Mouse (Mus musculus): ENCODE results near the gene Cdk2. TPM values are rescaled to one million over a fixed set of nuclear protein-coding genes. Genes with fewer than 3 reads are reported as not detected.

Gene Cdk2
- polyA plus RNA-seq, 1 experiment from 2014 or later = 93.6 TPM

GRCm38 (mm10) chr10:128653866-128654265, 51.0 kb downstream of the Cdk2 start:
- no peak overlapping the region for H3K4me2 ChIP-seq (ENCODE audit: low read depth, low read length)
- no peaks in the 10 kb centered on the region for H3K27me3 ChIP-seq (ENCODE audit: control insufficient read depth, insufficient read depth, low read length)
- no peak overlapping the region for H3K4me3 ChIP-seq (ENCODE audit: low read length)
- no peaks in the 10 kb centered on the region for H3K9me3 ChIP-seq (replicated peaks; ENCODE audit: control insufficient read depth, low read length)
- H3K4me1 ChIP-seq (ENCODE audit: control insufficient read depth, insufficient read depth, low read length) = peaks cover 3% of the 10 kb centered on the region
- H3K9ac ChIP-seq (ENCODE audit: low read length) = no peak overlapping the region; the same call in 1 of the 2 replicates
- H3K27ac ChIP-seq (ENCODE audit: low read length) = no peak overlapping the region
- H3K36me3 ChIP-seq (ENCODE audit: control insufficient read depth, insufficient read depth) = no peaks in the 10 kb centered on the region
- ATAC-seq (replicated peaks; ENCODE audit: extremely low read depth, insufficient read depth, low FRiP score) = no peak
- WGBS = 67% methylated on average over 4 of the region's 4 CpGs

Other genes with a start within 250 kb of the Cdk2 start
- 54.9 and 57.5 TPM in 2 replicates for gene Smarcc2, start 245.8 kb downstream of the Cdk2 start, polyA plus RNA-seq (2015; fragmentation: Nextera tagmentation; extraction: Ambion mirVana)
- 945 and 1,125 TPM in 2 replicates for gene Myl6, start 210.9 kb downstream of the Cdk2 start, polyA plus RNA-seq (2015; fragmentation: Nextera tagmentation; extraction: Ambion mirVana)
- gene Myl6b, start 206.3 kb downstream of the Cdk2 start, polyA plus RNA-seq (2015; fragmentation: Nextera tagmentation; extraction: Ambion mirVana) = 4.2 and 4.4 TPM in 2 replicates
- 22.5 and 25.7 TPM in 2 replicates for gene Esyt1, start 179.2 kb downstream of the Cdk2 start, polyA plus RNA-seq (2015; fragmentation: Nextera tagmentation; extraction: Ambion mirVana)
- 8.4 and 9.5 TPM in 2 replicates for gene Zc3h10, start 157.3 kb downstream of the Cdk2 start, polyA plus RNA-seq (2015; fragmentation: Nextera tagmentation; extraction: Ambion mirVana)
- 1,776 and 2,205 TPM in 2 replicates for gene Rpl41, start 155.7 kb downstream of the Cdk2 start, polyA plus RNA-seq (2015; fragmentation: Nextera tagmentation; extraction: Ambion mirVana)
- gene Pa2g4, start 139.0 kb downstream of the Cdk2 start, polyA plus RNA-seq (2015; fragmentation: Nextera tagmentation; extraction: Ambion mirVana) = 125 and 150 TPM in 2 replicates
- 3.9 and 5.4 TPM in 2 replicates for gene Erbb3, start 115.4 kb downstream of the Cdk2 start, polyA plus RNA-seq (2015; fragmentation: Nextera tagmentation; extraction: Ambion mirVana)
- gene Rps26, start 78.3 kb downstream of the Cdk2 start, polyA plus RNA-seq (2015; fragmentation: Nextera tagmentation; extraction: Ambion mirVana) = 316 and 332 TPM in 2 replicates
- 1.1 and 1.5 TPM in 2 replicates for gene Ikzf4, start 59.0 kb downstream of the Cdk2 start, polyA plus RNA-seq (2015; fragmentation: Nextera tagmentation; extraction: Ambion mirVana)
- 15.0 and 15.3 TPM in 2 replicates for gene Suox, start 31.0 kb downstream of the Cdk2 start, polyA plus RNA-seq (2015; fragmentation: Nextera tagmentation; extraction: Ambion mirVana)
- 69.8 and 73.5 TPM in 2 replicates for gene Rab5b, start 8.8 kb downstream of the Cdk2 start, polyA plus RNA-seq (2015; fragmentation: Nextera tagmentation; extraction: Ambion mirVana)
- 1.7 and 2.8 TPM in 2 replicates for gene Pmel, start 836 bp downstream of the Cdk2 start, polyA plus RNA-seq (2015; fragmentation: Nextera tagmentation; extraction: Ambion mirVana)
- 9.5 and 12.3 TPM in 2 replicates for gene Dgka, start 39.8 kb upstream of the Cdk2 start, polyA plus RNA-seq (2015; fragmentation: Nextera tagmentation; extraction: Ambion mirVana)
- gene Pym1, start 42.9 kb upstream of the Cdk2 start, polyA plus RNA-seq (2015; fragmentation: Nextera tagmentation; extraction: Ambion mirVana) = 18.5 and 20.3 TPM in 2 replicates
- 1.3 and 2.4 TPM in 2 replicates for gene Mmp19, start 85.9 kb upstream of the Cdk2 start, polyA plus RNA-seq (2015; fragmentation: Nextera tagmentation; extraction: Ambion mirVana)
- 40.3 and 42.2 TPM in 2 replicates for gene Dnajc14, start 99.0 kb upstream of the Cdk2 start, polyA plus RNA-seq (2015; fragmentation: Nextera tagmentation; extraction: Ambion mirVana)
- 16.2 and 18.1 TPM in 2 replicates for gene Tmem198b, start 99.3 kb upstream of the Cdk2 start, polyA plus RNA-seq (2015; fragmentation: Nextera tagmentation; extraction: Ambion mirVana)
- gene Sarnp, start 112.3 kb upstream of the Cdk2 start, polyA plus RNA-seq (2015; fragmentation: Nextera tagmentation; extraction: Ambion mirVana) = 154 and 169 TPM in 2 replicates
- 41.4 and 43.0 TPM in 2 replicates for gene Ormdl2, start 116.6 kb upstream of the Cdk2 start, polyA plus RNA-seq (2015; fragmentation: Nextera tagmentation; extraction: Ambion mirVana)
- 1.7 and 2.0 TPM in 2 replicates for gene Gdf11, start 186.7 kb upstream of the Cdk2 start, polyA plus RNA-seq (2015; fragmentation: Nextera tagmentation; extraction: Ambion mirVana)
- 402 and 430 TPM in 2 replicates for gene Cd63, start 196.0 kb upstream of the Cdk2 start, polyA plus RNA-seq (2015; fragmentation: Nextera tagmentation; extraction: Ambion mirVana)
- gene Rdh5, start 217.9 kb upstream of the Cdk2 start, polyA plus RNA-seq (2015; fragmentation: Nextera tagmentation; extraction: Ambion mirVana) = 13.0 and 14.6 TPM in 2 replicates
- 224 and 225 TPM in 2 replicates for gene Bloc1s1, start 219.0 kb upstream of the Cdk2 start, polyA plus RNA-seq (2015; fragmentation: Nextera tagmentation; extraction: Ambion mirVana)
- gene Itga7, start 228.8 kb upstream of the Cdk2 start, polyA plus RNA-seq (2015; fragmentation: Nextera tagmentation; extraction: Ambion mirVana) = 10.3 and 11.9 TPM in 2 replicates

Measured in heart, embryonic 16.5 days (tissue).